Mouse (Mus musculus) telencephalon, adult 2 months (tissue): ENCODE measurements around the gene Meioc.
A peak's percentile ranks its signal among the peaks of the same experiment; 100 is the strongest.
"Not testable (repeated sequence)": the region's sequence is repeated elsewhere in the genome, so short reads cannot be mapped to it uniquely, and the experiment has no call there.

Source experiments
- DNase-seq: peaks from one replicate; pipeline ENCODE4 v3.0.0-alpha.2; 2011; ENCODE audit warnings: low read depth, low spot score

Gene Meioc

GRCm38 (mm10) chr11:102665637-102666435 lies 2.3 kb downstream of the Meioc start:
- DNase-seq = no peak

GRCm38 (mm10) chr11:102690162-102690561 lies 26.6 kb downstream of the Meioc start:
- peak; percentile 36 for DNase-seq

GRCm38 (mm10) chr11:102695289-102695688 lies 31.8 kb downstream of the Meioc start:
- no peak for DNase-seq

- DNase-seq = peak; percentile 61
These were observed 34.0 kb downstream of the Meioc start, which contains the start of gene Ccdc43 for GRCm38 (mm10) chr11:102697338-102698017. TSS of gene Ccdc43 (minus strand) at chr11:102697782.

- no peak for DNase-seq
These were observed 34.5 kb downstream of the Meioc start for GRCm38 (mm10) chr11:102698018-102698476.

- not testable (repeated sequence) for DNase-seq
These were observed 38.7 kb downstream of the Meioc start for GRCm38 (mm10) chr11:102702206-102702605.

GRCm38 (mm10) chr11:102712411-102712810 lies 48.9 kb downstream of the Meioc start:
- DNase-seq = no peak

GRCm38 (mm10) chr11:102714578-102714977 lies 51.1 kb downstream of the Meioc start:
- DNase-seq = not testable (repeated sequence)

- DNase-seq = peak; percentile 38
These were observed 52.6 kb downstream of the Meioc start for GRCm38 (mm10) chr11:102716135-102716534.

- no peak for DNase-seq
These were observed 62.1 kb downstream of the Meioc start for GRCm38 (mm10) chr11:102725574-102725973.

- peak; percentile 17 for DNase-seq
These were observed 65.1 kb downstream of the Meioc start for GRCm38 (mm10) chr11:102728614-102729013.

- DNase-seq = no peak
These were observed 66.3 kb downstream of the Meioc start for GRCm38 (mm10) chr11:102729835-102730234.

- DNase-seq = no peak
These were observed 67.8 kb downstream of the Meioc start for GRCm38 (mm10) chr11:102731366-102731765.
